Mouse (Mus musculus) testis, adult 2 months (tissue): ENCODE data around the gene Klhl42. TPM values are rescaled to one million over a fixed set of nuclear protein-coding genes. Genes with fewer than 3 reads are reported as not detected.

Source experiments
- H3K27ac ChIP-seq: fragments of 200-500 bp; 2 replicates; pipeline ENCODE4 v1.5.1; 2012; ENCODE audit warnings: low read depth, low read length; ENCODE audit not compliant: control insufficient read depth, insufficient read depth
- H3K27me3 ChIP-seq: fragments of 200-500 bp; 2 replicates; pipeline ENCODE4 v1.6.1; 2012; ENCODE audit warnings: mild to moderate bottlenecking, low read length, moderate library complexity; ENCODE audit not compliant: control insufficient read depth, insufficient read depth
- H3K36me3 ChIP-seq: fragments of 200-500 bp; 2 replicates; pipeline ENCODE4 v1.6.1; 2012; ENCODE audit warnings: mild to moderate bottlenecking, low read length; ENCODE audit not compliant: control insufficient read depth, insufficient read depth
- H3K4me1 ChIP-seq: fragments of 200-500 bp; 2 replicates; pipeline ENCODE4 v1.6.1; 2012; ENCODE audit warnings: low read length; ENCODE audit not compliant: control insufficient read depth, insufficient read depth
- H3K4me3 ChIP-seq: fragments of 200-500 bp; 2 replicates; pipeline ENCODE4 v1.5.1; 2012; ENCODE audit warnings: low read depth, mild to moderate bottlenecking, low read length, moderate library complexity, mixed read lengths; ENCODE audit not compliant: control insufficient read depth
- CTCF ChIP-seq: fragments of 200-500 bp; IDR thresholded peaks from 2 replicates; pipeline ENCODE4 v1.5.1; 2012; ENCODE audit warnings: low read depth, mild to moderate bottlenecking, inconsistent platforms, low read length, moderate library complexity; ENCODE audit not compliant: control insufficient read depth, insufficient read depth, insufficient replicate concordance
- POLR2A ChIP-seq: fragments of 200-500 bp; IDR thresholded peaks from 2 replicates; pipeline ENCODE4 v1.6.1; 2012; ENCODE audit warnings: low read depth, mild to moderate bottlenecking, inconsistent platforms, low read length, moderate library complexity; ENCODE audit not compliant: control insufficient read depth
- polyA plus RNA-seq: library from polyadenylated mRNA; depleted of rRNA; stranded (reverse); fragments of >200 nt; gene quantifications from 2 replicates; pipeline ENCODE4 v1.2.3, GENCODE M21; 2012; rRNA removed

The Klhl42 gene
- 2.7 and 2.8 TPM in 2 replicates for polyA plus RNA-seq

GRCm38 (mm10) chr6:147091136-147092120 is at the start of gene Klhl42:
Gene Klhl42 (plus strand): TSS chr6:147091379.
- Histone ChIP-seq H3K27me3 (no peaks in the 10 kb centered on the region), H3K4me3 (peak within 1 kb of the TSS; percentile 86), H3K36me3 (no peaks in the 10 kb centered on the region), H3K4me1 (peaks cover 16% of the 10 kb centered on the region), H3K27ac (peak within 1 kb of the TSS; percentile 56; the same call in 1 of the 2 replicates)
- TF ChIP-seq POLR2A (peak; percentile 44; the same call in 1 of the 2 replicates), CTCF (no peak)

DNA sequence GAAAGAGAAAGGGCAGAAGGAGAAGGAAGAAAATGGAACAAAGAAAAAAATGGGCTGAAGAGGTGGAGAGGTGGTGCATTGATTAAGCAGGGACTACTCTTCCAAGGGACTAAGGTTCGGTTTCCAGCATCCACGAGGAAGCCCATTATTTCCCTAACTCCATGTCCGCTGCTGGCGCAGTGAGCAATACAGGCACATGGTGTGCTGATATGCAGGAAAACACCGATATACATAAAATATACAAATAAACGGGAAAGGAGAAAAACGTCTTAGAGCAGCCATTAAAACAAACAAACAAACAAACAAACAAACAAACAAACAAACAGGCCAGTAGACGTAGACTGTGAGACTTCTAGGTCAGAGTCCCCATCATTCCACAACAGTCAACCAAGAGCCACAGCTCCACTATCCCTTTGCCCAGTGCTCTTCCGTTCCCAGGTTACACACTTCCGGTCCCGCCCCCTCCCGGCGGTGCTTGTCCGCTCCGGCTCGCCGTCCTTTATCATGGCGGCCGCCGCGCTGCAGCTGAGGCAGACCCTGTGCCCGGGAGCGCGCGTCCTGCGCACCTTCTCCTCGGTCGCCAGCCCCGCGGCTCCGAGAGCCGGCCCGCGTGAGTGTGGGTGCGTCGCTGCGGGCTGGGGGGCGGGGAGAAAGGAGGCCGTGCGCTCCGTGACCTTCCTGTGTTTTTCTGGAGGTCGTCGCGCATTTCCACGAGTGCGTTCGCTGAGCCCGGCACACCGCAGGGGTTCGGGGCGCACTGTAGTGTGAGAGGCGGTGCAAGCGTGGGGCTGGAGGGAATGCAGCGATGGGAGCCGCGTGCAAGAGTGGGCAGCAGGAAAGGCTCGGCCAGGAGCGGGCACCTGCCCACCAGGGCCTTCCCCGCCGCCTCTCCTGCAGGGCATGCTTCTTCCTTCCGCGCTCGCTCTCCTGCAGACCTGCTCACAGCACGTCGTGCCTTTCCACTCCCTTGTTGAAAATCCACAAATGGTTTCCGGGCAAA is 48.6 kb upstream of the Klhl42 start, which contains the start of gene Mrps35:
Gene Mrps35 (plus strand): TSS at position 474 of the 1,000 bp plus-strand sequence.
- Histone ChIP-seq H3K4me3 (peak within 1 kb of the TSS; percentile 97), H3K27me3 (no peaks in the 10 kb centered on the region), H3K4me1 (peaks cover 3% of the 10 kb centered on the region; the same call in 1 of the 2 replicates), H3K27ac (peak within 1 kb of the TSS; percentile 86), H3K36me3 (peaks cover 1% of the 10 kb centered on the region; the same call in 1 of the 2 replicates)
- TF ChIP-seq POLR2A = peak; percentile 80
- TF ChIP-seq CTCF = no peak

DNA sequence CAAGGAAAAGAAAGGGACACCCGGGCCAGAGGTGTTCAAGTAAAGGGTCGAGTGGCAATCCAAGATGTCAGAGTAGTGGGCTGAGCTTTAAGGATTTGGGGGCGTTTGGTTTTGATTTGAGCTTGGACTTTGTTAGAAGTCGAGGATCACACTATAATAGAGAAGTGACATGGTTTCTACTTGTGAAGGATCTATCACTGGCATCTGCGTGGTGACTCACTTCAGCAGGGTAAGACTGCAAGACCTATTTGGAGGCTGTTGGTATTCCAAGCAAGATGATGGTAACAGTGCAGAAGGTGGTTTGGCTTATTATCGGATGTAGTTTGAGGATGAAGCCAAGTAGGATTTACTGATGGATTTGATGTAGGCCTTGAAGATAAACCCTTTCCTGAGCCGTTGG is 47.5 kb upstream of the Klhl42 start:
- Histone ChIP-seq H3K27ac (no peak overlapping the region), H3K4me1 (peaks cover 3% of the 10 kb centered on the region; the same call in 1 of the 2 replicates), H3K4me3 (no peak overlapping the region), H3K27me3 (no peaks in the 10 kb centered on the region), H3K36me3 (peaks cover 1% of the 10 kb centered on the region; the same call in 1 of the 2 replicates)
- TF ChIP-seq POLR2A = no peak
- no peak for TF ChIP-seq CTCF

- H3K36me3 ChIP-seq = peaks cover 1% of the 10 kb centered on the region; the same call in 1 of the 2 replicates
These were observed 41.9 kb upstream of the Klhl42 start for GRCm38 (mm10) chr6:147049239-147049805.

GRCm38 (mm10) chr6:147051666-147052065 is 39.5 kb upstream of the Klhl42 start:
- Histone ChIP-seq H3K36me3 (peaks cover 1% of the 10 kb centered on the region; the same call in 1 of the 2 replicates), H3K27ac (no peak overlapping the region)
- TF ChIP-seq CTCF (no peak), POLR2A (no peak)

More at GRCm38 (mm10) chr6:147049239-147049805, 41.9 kb upstream of the Klhl42 start:
- Histone ChIP-seq H3K4me1 (no peaks in the 10 kb centered on the region), H3K27ac (no peak overlapping the region), H3K27me3 (no peaks in the 10 kb centered on the region), H3K4me3 (no peak overlapping the region)
- no peak for TF ChIP-seq POLR2A

DNA sequence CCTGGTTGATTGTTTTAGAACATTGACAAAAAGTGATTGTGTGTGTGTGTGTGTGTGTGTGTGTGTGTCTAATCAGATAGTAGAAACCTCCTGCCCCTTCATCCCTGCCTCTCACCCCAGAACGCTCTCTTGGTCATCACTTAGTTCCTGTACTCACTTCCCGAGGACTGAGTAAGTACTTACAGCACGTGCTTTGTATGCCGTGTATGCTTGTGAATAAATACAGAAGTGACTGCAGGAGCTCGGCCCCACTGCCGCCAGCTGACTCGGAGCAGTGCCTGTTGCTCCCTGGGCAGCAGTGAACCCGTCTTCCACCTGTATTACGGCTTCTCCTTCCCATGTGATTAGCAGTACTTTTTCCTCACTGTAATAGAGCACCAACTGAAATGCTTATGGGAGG is 38.7 kb upstream of the Klhl42 start:
- Histone ChIP-seq H3K27me3 (no peaks in the 10 kb centered on the region), H3K4me3 (no peak overlapping the region), H3K36me3 (no peaks in the 10 kb centered on the region; the same call in 1 of the 2 replicates), H3K27ac (no peak overlapping the region), H3K4me1 (no peaks in the 10 kb centered on the region)
- TF ChIP-seq POLR2A = no peak
- no peak for TF ChIP-seq CTCF

More at GRCm38 (mm10) chr6:147051666-147052065, 39.5 kb upstream of the Klhl42 start:
- no peaks in the 10 kb centered on the region for H3K27me3 ChIP-seq
- no peaks in the 10 kb centered on the region for H3K4me1 ChIP-seq
- no peak overlapping the region for H3K4me3 ChIP-seq
